Mouse (Mus musculus) adrenal gland, postnatal 10 days (tissue): ENCODE measurements around the gene Ctnnbip1. TPM values are rescaled to one million over a fixed set of nuclear protein-coding genes. Genes with fewer than 3 reads are reported as not detected.

Experiments used
- DNase-seq: peaks from one replicate; pipeline ENCODE4 v3.0.0; 2021; ENCODE audit warnings: mixed read lengths
- total RNA-seq, 2 experiments: library from RNA; stranded (reverse); gene quantifications; 2 replicates each; pipeline ENCODE4 v1.2.3; 2021

The Ctnnbip1 gene
- total RNA-seq, 2 experiments from 2014 or later: 39.5 to 42.0 TPM

- DNase-seq: no peak
Observed at GRCm38 (mm10) chr4:149521258-149521657, 3.2 kb downstream of the Ctnnbip1 start.

- no peak for DNase-seq
Observed at GRCm38 (mm10) chr4:149523961-149524360, 5.9 kb downstream of the Ctnnbip1 start.

- no peak for DNase-seq
Observed at GRCm38 (mm10) chr4:149525170-149525569, 7.1 kb downstream of the Ctnnbip1 start.

GRCm38 (mm10) chr4:149525811-149526210 lies 7.8 kb downstream of the Ctnnbip1 start:
- no peak for DNase-seq

GRCm38 (mm10) chr4:149526330-149526729 lies 8.3 kb downstream of the Ctnnbip1 start:
- no peak for DNase-seq

- DNase-seq: no peak
Observed at GRCm38 (mm10) chr4:149527621-149528354, 9.8 kb downstream of the Ctnnbip1 start.

GRCm38 (mm10) chr4:149529691-149530090 lies 11.7 kb downstream of the Ctnnbip1 start:
- DNase-seq: no peak

GRCm38 (mm10) chr4:149539441-149539840 lies 21.4 kb downstream of the Ctnnbip1 start:
- DNase-seq: peak; percentile 42

GRCm38 (mm10) chr4:149541935-149542334 lies 23.9 kb downstream of the Ctnnbip1 start:
- no peak for DNase-seq

- no peak for DNase-seq
Observed at GRCm38 (mm10) chr4:149542431-149542830, 24.4 kb downstream of the Ctnnbip1 start.

GRCm38 (mm10) chr4:149542927-149543553 lies 25.0 kb downstream of the Ctnnbip1 start:
- peak; percentile 92 for DNase-seq

- no peak for DNase-seq
Observed at GRCm38 (mm10) chr4:149544892-149545291, 26.9 kb downstream of the Ctnnbip1 start.

GRCm38 (mm10) chr4:149546797-149547444 lies 28.9 kb downstream of the Ctnnbip1 start:
- no peak for DNase-seq

- no peak for DNase-seq
Observed at GRCm38 (mm10) chr4:149547523-149547922, 29.5 kb downstream of the Ctnnbip1 start.

- DNase-seq: peak; percentile 84
Observed at GRCm38 (mm10) chr4:149549221-149549925, 31.3 kb downstream of the Ctnnbip1 start.

GRCm38 (mm10) chr4:149550866-149551265 lies 32.8 kb downstream of the Ctnnbip1 start:
- no peak for DNase-seq

- DNase-seq: no peak
Observed at GRCm38 (mm10) chr4:149551696-149552095, 33.7 kb downstream of the Ctnnbip1 start.

- DNase-seq: no peak
Observed at GRCm38 (mm10) chr4:149553834-149554233, 35.8 kb downstream of the Ctnnbip1 start.

- DNase-seq: no peak
Observed at GRCm38 (mm10) chr4:149556111-149556510, 38.1 kb downstream of the Ctnnbip1 start.

GRCm38 (mm10) chr4:149557905-149558304 lies 39.9 kb downstream of the Ctnnbip1 start:
- DNase-seq: no peak

GRCm38 (mm10) chr4:149558389-149558788 lies 40.4 kb downstream of the Ctnnbip1 start:
- DNase-seq: no peak

- no peak for DNase-seq
Observed at GRCm38 (mm10) chr4:149561392-149561791, 43.4 kb downstream of the Ctnnbip1 start.
